Mouse (Mus musculus) lung, postnatal 25 days (tissue): ENCODE results near the gene Ifngr1.

ENCODE experiments used
- DNase-seq: peaks from one replicate; pipeline ENCODE4 v3.0.0; 2022; ENCODE audit warnings: low spot score

The Ifngr1 gene

GRCm38 (mm10) chr10:19645119-19645518, 53.4 kb downstream of the Ifngr1 start:
- DNase-seq = no peak

GRCm38 (mm10) chr10:19657426-19657825, 65.7 kb downstream of the Ifngr1 start:
- DNase-seq = no peak
